Mouse (Mus musculus) CH12.LX (cell line): ENCODE measurements around the gene Chid1. TPM values are rescaled to one million over a fixed set of nuclear protein-coding genes. Genes with fewer than 3 reads are reported as not detected.

Experiments used
- DNase-seq: peaks from one replicate; pipeline ENCODE4 v3.0.0-alpha.2; 2013; ENCODE audit errors: extremely low read depth
- H3K27ac ChIP-seq: 2 replicates; pipeline ENCODE4 v1.5.1; 2012; ENCODE audit warnings: low read depth, mild to moderate bottlenecking, control low read depth, moderate library complexity; ENCODE audit not compliant: insufficient read depth
- H3K27me3 ChIP-seq: replicated peaks from 2 replicates; pipeline ENCODE3; 2012; ENCODE audit warnings: inconsistent platforms
- H3K36me3 ChIP-seq, 2 experiments: replicated peaks in 1 of 2; 2 replicates each; pipeline versions ENCODE3 to v1.6.1; 2012; ENCODE audit warnings: inconsistent platforms in 1 of 2, low read length in 1 of 2, mild to moderate bottlenecking in 1 of 2, mixed read lengths in 1 of 2, moderate library complexity in 1 of 2; ENCODE audit not compliant: control insufficient read depth in 1 of 2, insufficient read depth in 1 of 2
- H3K4me1 ChIP-seq, 2 experiments: 2 replicates each; pipeline ENCODE4 v1.6.1; 2012; ENCODE audit warnings: inconsistent platforms in 1 of 2, moderate library complexity in 1 of 2; ENCODE audit not compliant: insufficient read depth in 2 of 2, control insufficient read depth in 1 of 2
- H3K4me2 ChIP-seq: 2 replicates; pipeline ENCODE4 v1.6.1; 2012; ENCODE audit warnings: low read depth, mild to moderate bottlenecking, control low read depth; ENCODE audit not compliant: poor library complexity, insufficient read depth, severe bottlenecking
- H3K4me3 ChIP-seq, 3 experiments: fragments of 150-350 bp in 1 of 3; sonication (generic) in 1 of 3; replicated peaks in 1 of 3; 2 replicates each; pipeline versions ENCODE3 to v1.5.1; 2011 to 2012; ENCODE audit warnings: low read depth in 2 of 3, low read length in 2 of 3, mild to moderate bottlenecking in 2 of 3, moderate library complexity in 2 of 3, control low read depth in 1 of 3, improper control_type of control experiment in 1 of 3, inconsistent platforms in 1 of 3, mixed read lengths in 1 of 3; ENCODE audit not compliant: poor library complexity in 1 of 3
- H3K79me2 ChIP-seq: replicated peaks from 2 replicates; pipeline ENCODE4 v1.6.1; 2012; ENCODE audit warnings: mild to moderate bottlenecking, moderate library complexity; ENCODE audit not compliant: control insufficient read depth, poor library complexity, insufficient read depth, severe bottlenecking; ENCODE audit errors: extremely low read depth
- H3K9ac ChIP-seq: 2 replicates; pipeline ENCODE4 v1.6.1; 2012; ENCODE audit warnings: low read depth, mild to moderate bottlenecking, control low read depth, moderate library complexity; ENCODE audit not compliant: insufficient read depth
- H3K9me3 ChIP-seq: replicated peaks from 2 replicates; pipeline ENCODE3; 2012; ENCODE audit warnings: low read length, inconsistent platforms, mixed read lengths
- CHD1 ChIP-seq: IDR thresholded peaks from 2 replicates; pipeline ENCODE4 v1.6.1; 2012; ENCODE audit warnings: low read depth, low read length, improper control_type of control experiment, inconsistent platforms
- CHD2 ChIP-seq: IDR thresholded peaks from 2 replicates; pipeline ENCODE4 v1.6.1; 2011; ENCODE audit warnings: low read length, improper control_type of control experiment
- CTCF ChIP-seq, 2 experiments: IDR thresholded peaks in 1 of 2; conservative IDR thresholded peaks in 1 of 2; 2 replicates each; pipeline ENCODE4 v1.5.1; 2011 to 2012; ENCODE audit warnings: low read depth in 2 of 2, low read length in 2 of 2, improper control_type of control experiment in 1 of 2, inconsistent platforms in 1 of 2, mild to moderate bottlenecking in 1 of 2, moderate library complexity in 1 of 2
- E2F4 ChIP-seq: IDR thresholded peaks from 2 replicates; pipeline ENCODE4 v1.6.1; 2011; ENCODE audit warnings: low read depth, low read length, improper control_type of control experiment; ENCODE audit not compliant: insufficient replicate concordance
- ELF1 ChIP-seq: IDR thresholded peaks from 2 replicates; pipeline ENCODE4 v1.6.1; 2014; ENCODE audit warnings: low read depth, mild to moderate bottlenecking, inconsistent platforms, low read length, improper control_type of control experiment
- GABPA ChIP-seq: IDR thresholded peaks from 2 replicates; pipeline ENCODE4 v1.6.1; 2012; ENCODE audit warnings: low read depth, low read length, improper control_type of control experiment, inconsistent platforms; ENCODE audit not compliant: insufficient replicate concordance
- HCFC1 ChIP-seq: IDR thresholded peaks from 2 replicates; pipeline ENCODE4 v1.6.1; 2012; ENCODE audit warnings: low read depth, mild to moderate bottlenecking, inconsistent platforms, low read length, improper control_type of control experiment
- IRF4 ChIP-seq: IDR thresholded peaks from 2 replicates; pipeline ENCODE4 v1.6.1; 2014; ENCODE audit warnings: low read depth, mild to moderate bottlenecking, inconsistent platforms, low read length, improper control_type of control experiment
- JUN ChIP-seq: IDR thresholded peaks from 2 replicates; pipeline ENCODE4 v1.6.1; 2011; ENCODE audit warnings: low read depth, mild to moderate bottlenecking, low read length, improper control_type of control experiment, moderate library complexity; ENCODE audit not compliant: insufficient read depth
- KAT2A ChIP-seq: IDR thresholded peaks from 2 replicates; pipeline ENCODE4 v1.6.1; 2012; ENCODE audit warnings: low read length, improper control_type of control experiment, inconsistent platforms; ENCODE audit not compliant: insufficient replicate concordance
- MAFK ChIP-seq: IDR thresholded peaks from 2 replicates; pipeline ENCODE4 v1.6.1; 2011; ENCODE audit warnings: low read length, improper control_type of control experiment; ENCODE audit not compliant: insufficient replicate concordance
- MAZ ChIP-seq: IDR thresholded peaks from 2 replicates; pipeline ENCODE4 v1.6.1; 2012; ENCODE audit warnings: low read depth, mild to moderate bottlenecking, inconsistent platforms, low read length, improper control_type of control experiment, moderate library complexity
- MEF2A ChIP-seq: IDR thresholded peaks from 2 replicates; pipeline ENCODE4 v1.6.1; 2014; ENCODE audit warnings: low read depth, mild to moderate bottlenecking, inconsistent platforms, low read length, improper control_type of control experiment, borderline replicate concordance
- MXI1 ChIP-seq: IDR thresholded peaks from 2 replicates; pipeline ENCODE4 v1.6.1; 2011; ENCODE audit warnings: mild to moderate bottlenecking, low read depth, low read length, improper control_type of control experiment
- MYC ChIP-seq: IDR thresholded peaks from 2 replicates; pipeline ENCODE4 v1.6.1; 2011; ENCODE audit warnings: low read depth, mild to moderate bottlenecking, improper control_type of control experiment, low read length
- NRF1 ChIP-seq: IDR thresholded peaks from 2 replicates; pipeline ENCODE4 v1.6.1; 2014; ENCODE audit warnings: low read depth, mild to moderate bottlenecking, inconsistent platforms, low read length, improper control_type of control experiment, moderate library complexity
- PAX5 ChIP-seq: IDR thresholded peaks from 2 replicates; pipeline ENCODE4 v1.6.1; 2012; ENCODE audit warnings: low read length, inconsistent platforms, mixed read lengths
- POLR2AphosphoS2 ChIP-seq: IDR thresholded peaks from 2 replicates; pipeline ENCODE4 v1.6.1; 2011; ENCODE audit warnings: low read depth, low read length, improper control_type of control experiment
- RAD21 ChIP-seq: IDR thresholded peaks from 2 replicates; pipeline ENCODE4 v1.6.1; 2011; ENCODE audit warnings: low read depth, mild to moderate bottlenecking, low read length, improper control_type of control experiment, moderate library complexity
- RCOR1 ChIP-seq: conservative IDR thresholded peaks from 2 replicates; pipeline ENCODE4 v1.6.1; 2012; ENCODE audit warnings: low read depth, mild to moderate bottlenecking, inconsistent platforms, low read length, improper control_type of control experiment
- TBP ChIP-seq: conservative IDR thresholded peaks from 2 replicates; pipeline ENCODE4 v1.6.1; 2011; ENCODE audit warnings: low read depth, low read length, improper control_type of control experiment
- UBTF ChIP-seq: IDR thresholded peaks from 2 replicates; pipeline ENCODE4 v1.6.1; 2012; ENCODE audit warnings: low read depth, mild to moderate bottlenecking, inconsistent platforms, low read length, improper control_type of control experiment, moderate library complexity
- USF2 ChIP-seq: conservative IDR thresholded peaks from 2 replicates; pipeline ENCODE4 v1.6.1; 2011; ENCODE audit warnings: low read depth, low read length, improper control_type of control experiment
- ZC3H11A ChIP-seq: IDR thresholded peaks from 2 replicates; pipeline ENCODE4 v1.6.1; 2012; ENCODE audit warnings: low read depth, mild to moderate bottlenecking, inconsistent platforms, low read length, improper control_type of control experiment
- ZKSCAN1 ChIP-seq: IDR thresholded peaks from 2 replicates; pipeline ENCODE4 v1.6.1; 2012; ENCODE audit warnings: low read depth, inconsistent platforms, low read length, improper control_type of control experiment, borderline replicate concordance
- ZMIZ1 ChIP-seq: IDR thresholded peaks from 2 replicates; pipeline ENCODE4 v1.6.1; 2012; ENCODE audit warnings: low read depth, mild to moderate bottlenecking, inconsistent platforms, low read length, improper control_type of control experiment
- ZNF384 ChIP-seq: IDR thresholded peaks from 2 replicates; pipeline ENCODE4 v1.6.1; 2012; ENCODE audit warnings: low read depth, low read length, improper control_type of control experiment, inconsistent platforms
- dilution Hi-C: fragments of 300-500 bp; cut with MboI; formaldehyde crosslinking; loops from 2 replicates; pipeline ENCODE4 v1.14.3; 2020; ENCODE audit warnings: low sequenced_read_pairs; ENCODE audit not compliant: extremely low pct_unique_long_range_greater_than_20kb, extremely low pct_ligation_motif_present
- in situ Hi-C: fragments of 300-500 bp; cut with MboI; formaldehyde crosslinking; loops from 3 replicates; pipeline ENCODE4 v1.14.3; 2019; ENCODE audit warnings: low sequenced_read_pairs, low pct_ligation_motif_present, low pct_unique_long_range_greater_than_20kb, mixed read lengths
- polyA plus RNA-seq: library from polyadenylated mRNA; unstranded; fragments of >175 nt; gene quantifications from 2 replicates; pipeline ENCODE4 v1.2.1, GENCODE M21; 2012; ENCODE audit warnings: low read depth; ENCODE audit not compliant: insufficient read length
- total RNA-seq, 2 experiments: library from RNA; depleted of rRNA; stranded (reverse); fragments of 300-350 nt in 1 of 2; fragments of >200 nt in 1 of 2; gene quantifications; 2 replicates each; pipeline ENCODE4 v1.2.3; 2012 to 2014

The Chid1 gene
- total and polyA plus RNA-seq, 3 experiments: 27.0 to 50.5 (median 42.3) TPM

DNA sequence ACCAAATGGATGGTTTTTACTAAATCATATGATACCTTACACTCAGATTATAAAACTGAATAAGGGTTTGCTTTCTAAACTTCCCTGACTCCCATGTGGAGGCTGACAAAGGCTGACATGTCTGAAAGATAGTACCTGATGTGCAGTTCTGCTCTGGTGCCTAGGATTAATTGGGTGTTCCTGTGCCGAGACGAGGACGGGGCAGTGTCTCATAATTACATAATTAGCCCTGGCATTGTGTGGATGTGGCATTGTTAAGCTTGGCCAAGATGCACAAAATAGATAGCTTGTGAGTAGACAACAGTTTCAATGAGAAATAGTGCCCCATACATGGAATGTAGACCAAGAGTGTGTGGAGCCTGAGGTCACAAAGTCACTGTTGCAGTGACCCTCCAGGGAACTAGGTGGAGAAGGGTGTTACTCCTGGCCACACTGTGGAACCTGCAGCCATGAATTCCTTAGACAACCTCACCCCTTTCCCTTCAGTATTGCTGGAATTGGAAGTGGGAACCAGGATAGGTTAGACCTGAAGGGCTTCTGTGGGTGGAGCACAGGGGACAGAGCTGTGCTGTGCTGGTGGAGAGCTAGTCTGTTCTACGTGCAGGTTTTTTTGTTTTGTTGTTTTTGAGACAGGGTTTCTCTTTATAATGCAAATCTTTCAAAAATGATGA is 31.1 kb upstream of the Chid1 start:
- no peak overlapping the region for H3K9ac ChIP-seq
- dilution Hi-C loops (no loop called here), in situ Hi-C loops (no loop called here)
- peaks cover 0 to 35% of the 10 kb centered on the region in 2 experiments for H3K36me3 ChIP-seq
- H3K9me3 ChIP-seq: no peaks in the 10 kb centered on the region
- no peak for DNase-seq
- peaks cover 5 to 23% of the 10 kb centered on the region in 2 experiments; a peak in 3 of 4 replicates for H3K4me1 ChIP-seq
- no peaks in the 10 kb centered on the region for H3K27me3 ChIP-seq
- H3K27ac ChIP-seq: no peak overlapping the region
- H3K4me3 ChIP-seq: no peak overlapping the region
- H3K4me2 ChIP-seq: no peak overlapping the region
- TF ChIP-seq UBTF: no peak
- no peak for TF ChIP-seq ZNF384
- no peak for TF ChIP-seq JUN
- no peak for TF ChIP-seq CTCF (conservative IDR thresholded peaks at IDR 0.05 in 1 of 2, IDR thresholded peaks at IDR 0.05 in 1 of 2; ENCODE audit: low read depth in 2 of 2, low read length in 2 of 2)
- TF ChIP-seq MXI1: no peak
- no peak for TF ChIP-seq RAD21
- no peak for TF ChIP-seq ZKSCAN1
- TF ChIP-seq KAT2A: no peak
- no peak for TF ChIP-seq USF2
- TF ChIP-seq POLR2AphosphoS2: no peak
- no peak for TF ChIP-seq NRF1
- no peak for TF ChIP-seq TBP
- TF ChIP-seq ELF1: no peak
- peaks cover 14% of the 10 kb centered on the region; the same call in 1 of the 2 replicates for H3K79me2 ChIP-seq

DNA sequence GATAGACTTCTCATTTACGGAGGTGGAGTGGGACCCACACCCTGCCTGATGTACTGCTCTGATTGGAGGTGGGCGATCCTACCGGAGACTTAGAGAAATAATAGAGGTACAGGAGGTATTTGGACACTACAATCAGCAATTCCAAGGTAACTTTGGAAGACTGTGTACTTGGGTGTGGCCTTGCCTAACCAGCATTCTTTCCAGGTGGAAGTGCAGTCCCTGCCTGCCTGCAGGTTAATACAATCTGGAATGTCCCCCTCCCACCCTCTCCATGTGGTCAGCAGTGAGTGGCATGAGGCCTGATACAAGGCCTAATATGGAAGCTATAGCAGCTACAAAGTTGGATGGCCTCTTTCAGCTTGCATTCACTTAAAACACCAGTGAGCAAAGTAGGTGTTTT is 30.3 kb upstream of the Chid1 start:
- DNase-seq: no peak
- no peak overlapping the region for H3K9ac ChIP-seq
- peaks cover 13% of the 10 kb centered on the region; the same call in 1 of the 2 replicates for H3K79me2 ChIP-seq
- no peak overlapping the region for H3K4me3 ChIP-seq
- in situ Hi-C loops (no loop called here), dilution Hi-C loops (no loop called here)
- H3K36me3 ChIP-seq: peaks cover 0 to 40% of the 10 kb centered on the region in 2 experiments
- TF ChIP-seq RCOR1 (no peak), CHD1 (no peak), KAT2A (no peak), MEF2A (no peak), IRF4 (no peak), JUN (no peak), PAX5 (no peak), ZKSCAN1 (no peak), CHD2 (no peak), ZC3H11A (no peak), MAFK (no peak), MAZ (no peak), E2F4 (no peak), HCFC1 (no peak), ZMIZ1 (no peak), GABPA (no peak), MYC (no peak)
- no peak overlapping the region for H3K4me2 ChIP-seq
- H3K4me1 ChIP-seq: peaks cover 5 to 20% of the 10 kb centered on the region in 2 experiments; a peak in 3 of 4 replicates
- H3K27ac ChIP-seq: no peak overlapping the region
- no peaks in the 10 kb centered on the region for H3K27me3 ChIP-seq
- H3K9me3 ChIP-seq: no peaks in the 10 kb centered on the region
